Mouse (Mus musculus) kidney, adult 2 months (tissue): ENCODE measurements around the gene Slc19a1. TPM values are rescaled to one million over a fixed set of nuclear protein-coding genes. Genes with fewer than 3 reads are reported as not detected.

Experiments
- DNase-seq: peaks from one replicate; pipeline ENCODE4 v3.0.0; 2021
- H3K27ac ChIP-seq: fragments of 200-500 bp; 2 replicates; pipeline ENCODE4 v1.5.1; 2012; ENCODE audit warnings: low read depth, low read length, control low read depth, inconsistent platforms; ENCODE audit not compliant: insufficient read depth
- H3K27me3 ChIP-seq: fragments of 200-500 bp; replicated peaks from 2 replicates; pipeline ENCODE4 v1.6.1; 2012; ENCODE audit warnings: mild to moderate bottlenecking, moderate library complexity, low read length, inconsistent platforms; ENCODE audit not compliant: control insufficient read depth, insufficient read depth
- H3K36me3 ChIP-seq: fragments of 200-500 bp; 2 replicates; pipeline ENCODE4 v1.6.1; 2012; ENCODE audit warnings: mild to moderate bottlenecking, moderate library complexity, low read length, inconsistent platforms; ENCODE audit not compliant: control insufficient read depth, insufficient read depth
- H3K4me1 ChIP-seq: fragments of 200-500 bp; 2 replicates; pipeline ENCODE4 v1.6.1; 2011; ENCODE audit warnings: low read length; ENCODE audit not compliant: control insufficient read depth, insufficient read depth
- H3K4me3 ChIP-seq: fragments of 200-500 bp; 2 replicates; pipeline ENCODE4 v1.5.1; 2011; ENCODE audit warnings: mild to moderate bottlenecking, low read depth, low read length, control low read depth; ENCODE audit not compliant: insufficient read depth
- CTCF ChIP-seq: fragments of 200-500 bp; conservative IDR thresholded peaks from 2 replicates; pipeline ENCODE4 v1.5.1; 2011; ENCODE audit warnings: low read depth, mild to moderate bottlenecking, control low read depth, low read length, moderate library complexity, mixed read lengths; ENCODE audit not compliant: insufficient read depth, insufficient read length
- POLR2A ChIP-seq: fragments of 200-500 bp; IDR thresholded peaks from one replicate; pipeline ENCODE4 v1.6.1; 2011; ENCODE audit warnings: low read depth, low read length, control low read depth
- WGBS: fragments of 180-500 bp; shearing (Covaris S2); methylation state at CpG from one replicate; pipeline ENCODE4 v1.1.7; 2018; 5-methylcytosine and 5-hydroxymethylcytosine counted together
- polyA plus RNA-seq: library from polyadenylated mRNA; depleted of rRNA; stranded (reverse); fragments of >200 nt; gene quantifications from 2 replicates; pipeline ENCODE4 v1.2.3, GENCODE M21; 2012

Gene Slc19a1
- polyA plus RNA-seq, 1 experiment: 245 TPM

- TF ChIP-seq POLR2A (no peak), CTCF (no peak)
- peak; percentile 90 for DNase-seq
- Histone ChIP-seq H3K4me3 (no peak overlapping the region), H3K27me3 (no peaks in the 10 kb centered on the region), H3K36me3 (no peaks in the 10 kb centered on the region), H3K27ac (peak overlapping the region; percentile 82), H3K4me1 (peaks cover 3% of the 10 kb centered on the region; the same call in 1 of the 2 replicates)
- WGBS: 56% methylated on average over 8 of the region's 8 CpGs
Observed at GRCm38 (mm10) chr10:77078961-77079360, 46.9 kb downstream of the Slc19a1 start.

DNA sequence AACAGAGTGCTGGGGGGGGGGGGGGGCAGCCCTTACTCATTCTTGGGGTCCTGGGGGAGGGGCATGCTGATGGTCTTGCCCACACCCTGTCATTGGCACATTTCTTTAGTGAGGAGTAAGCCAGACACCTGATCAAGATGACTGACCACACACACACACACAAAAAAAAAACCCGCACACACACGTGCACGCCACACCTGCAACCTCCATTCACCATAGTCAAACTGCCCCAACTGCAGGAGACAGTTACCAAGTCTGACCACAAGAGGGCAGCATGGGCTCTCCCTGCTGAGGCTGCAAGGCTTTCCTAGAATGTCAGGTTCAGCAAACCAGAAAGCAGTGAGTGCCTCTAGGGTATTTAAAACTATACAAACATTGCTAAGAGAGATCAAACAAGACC lies 50.4 kb downstream of the Slc19a1 start:
- Histone ChIP-seq H3K36me3 (no peaks in the 10 kb centered on the region), H3K27ac (no peak overlapping the region), H3K4me1 (peaks cover 3% of the 10 kb centered on the region; the same call in 1 of the 2 replicates), H3K27me3 (no peaks in the 10 kb centered on the region), H3K4me3 (no peak overlapping the region)
- peak; percentile 88 for DNase-seq
- WGBS: 13% methylated on average over 3 of the region's 3 CpGs
- no peak for TF ChIP-seq POLR2A
- peak; percentile 98 for TF ChIP-seq CTCF

DNA sequence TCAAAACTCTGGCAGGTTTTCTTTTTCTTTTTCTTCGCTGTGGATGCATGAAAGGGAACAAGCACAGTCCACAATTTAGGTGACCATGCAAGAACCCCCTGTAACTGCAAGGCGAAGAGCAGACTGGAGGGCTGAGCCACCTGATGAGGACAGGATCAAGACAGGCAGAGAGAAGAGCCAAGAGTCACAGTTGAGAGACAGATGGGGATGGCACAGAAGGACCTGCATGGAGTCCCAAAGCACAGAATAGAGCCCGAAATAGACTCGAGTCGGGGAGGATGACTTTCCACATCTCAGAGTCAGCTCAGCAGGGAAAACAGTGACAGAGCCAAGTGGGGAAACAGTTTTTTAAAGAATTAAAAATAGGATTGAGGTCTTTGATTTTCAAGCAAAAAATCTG lies 50.9 kb downstream of the Slc19a1 start:
- 66% methylated on average over 5 of the region's 5 CpGs for WGBS
- TF ChIP-seq POLR2A (no peak), CTCF (no peak)
- Histone ChIP-seq H3K4me3 (no peak overlapping the region), H3K27ac (no peak overlapping the region), H3K36me3 (no peaks in the 10 kb centered on the region), H3K27me3 (no peaks in the 10 kb centered on the region), H3K4me1 (peaks cover 3% of the 10 kb centered on the region; the same call in 1 of the 2 replicates)
- no peak for DNase-seq

GRCm38 (mm10) chr10:77084568-77084967 lies 52.5 kb downstream of the Slc19a1 start:
- 30% methylated on average over 1 of the region's 1 CpGs for WGBS

GRCm38 (mm10) chr10:77089336-77089735 lies 57.3 kb downstream of the Slc19a1 start:
- H3K27me3 ChIP-seq: no peaks in the 10 kb centered on the region
- no peak overlapping the region for H3K27ac ChIP-seq
- peak; percentile 38 for DNase-seq
- 45% methylated on average over 8 of the region's 8 CpGs for WGBS
- no peaks in the 10 kb centered on the region for H3K36me3 ChIP-seq
- 0 out of 2 replicates have a peak, but pooled peaks cover 3% of the 10 kb centered on the region for H3K4me1 ChIP-seq
- no peak overlapping the region for H3K4me3 ChIP-seq
- TF ChIP-seq CTCF (no peak), POLR2A (no peak)

More at GRCm38 (mm10) chr10:77084568-77084967, 52.5 kb downstream of the Slc19a1 start:
- no peaks in the 10 kb centered on the region for H3K36me3 ChIP-seq
- TF ChIP-seq CTCF (no peak), POLR2A (no peak)
- no peaks in the 10 kb centered on the region for H3K27me3 ChIP-seq
- DNase-seq: no peak
- no peak overlapping the region for H3K4me3 ChIP-seq
- 0 out of 2 replicates have a peak, but pooled peaks cover 2% of the 10 kb centered on the region for H3K4me1 ChIP-seq
- H3K27ac ChIP-seq: no peak overlapping the region

- no peak for DNase-seq
- TF ChIP-seq POLR2A: no peak
- no peak for TF ChIP-seq CTCF
- no peaks in the 10 kb centered on the region for H3K36me3 ChIP-seq
- H3K4me1 ChIP-seq: 0 out of 2 replicates have a peak, but pooled peaks cover 3% of the 10 kb centered on the region
- no peak overlapping the region for H3K4me3 ChIP-seq
- H3K27me3 ChIP-seq: no peaks in the 10 kb centered on the region
- no peak overlapping the region for H3K27ac ChIP-seq
- WGBS: 76% methylated on average over 5 of the region's 5 CpGs
Observed at GRCm38 (mm10) chr10:77090063-77090462, 58.0 kb downstream of the Slc19a1 start.

DNA sequence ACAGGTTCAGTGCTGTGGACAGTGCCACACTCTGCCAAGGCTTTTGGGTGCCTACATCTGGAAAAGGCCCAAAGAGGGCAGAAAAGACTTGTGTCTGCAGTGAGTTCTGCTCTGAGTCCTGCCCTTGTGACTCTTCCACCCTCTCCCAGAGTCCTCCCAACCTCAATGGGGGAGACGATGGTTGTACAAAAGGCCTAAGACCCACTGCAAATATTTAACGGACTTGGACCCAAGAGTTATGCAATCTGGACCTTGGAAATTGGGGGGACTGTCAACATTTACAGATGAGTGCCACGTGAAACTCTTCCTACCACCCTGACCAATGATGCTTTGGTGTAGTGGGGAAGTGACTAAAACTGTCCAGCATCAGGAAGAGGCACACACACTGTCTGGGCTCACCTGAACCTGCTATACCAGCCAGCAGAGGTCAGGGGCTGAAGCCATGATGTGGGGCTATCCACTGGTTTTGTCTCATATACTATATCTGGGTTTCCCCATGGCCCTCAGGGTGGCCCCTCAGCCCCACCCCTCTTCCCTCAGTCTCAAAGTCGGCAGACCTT lies 59.6 kb downstream of the Slc19a1 start:
- Histone ChIP-seq H3K27me3 (no peaks in the 10 kb centered on the region), H3K27ac (no peak overlapping the region), H3K36me3 (no peaks in the 10 kb centered on the region), H3K4me3 (no peak overlapping the region), H3K4me1 (0 out of 2 replicates have a peak, but pooled peaks cover 3% of the 10 kb centered on the region)
- 44% methylated on average over 4 of the region's 4 CpGs for WGBS
- TF ChIP-seq CTCF (no peak; the same call in 1 of the 2 replicates), POLR2A (no peak)
- no peak for DNase-seq

DNA sequence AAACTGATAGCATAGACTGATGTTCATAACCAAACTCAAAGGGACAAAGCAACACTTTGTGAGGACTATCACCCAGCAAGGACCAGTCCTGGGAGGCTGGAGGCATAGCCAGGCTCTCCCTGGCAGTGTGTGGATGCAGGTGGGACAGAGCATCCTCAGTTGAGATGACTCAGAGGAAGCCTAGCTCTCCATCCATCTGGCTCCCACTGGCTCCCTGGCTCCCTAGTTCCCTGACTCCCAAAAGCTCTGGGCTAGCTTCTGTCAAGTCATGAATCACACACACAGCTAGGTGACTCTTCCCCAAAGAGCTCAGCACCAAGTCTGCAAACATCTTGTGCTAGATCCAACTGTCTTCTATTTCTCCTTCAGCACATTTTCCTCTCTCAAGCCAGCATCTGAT lies 61.8 kb downstream of the Slc19a1 start:
- TF ChIP-seq POLR2A: no peak
- no peak for TF ChIP-seq CTCF
- H3K4me3 ChIP-seq: no peak overlapping the region
- H3K27me3 ChIP-seq: no peaks in the 10 kb centered on the region
- no peak overlapping the region for H3K27ac ChIP-seq
- H3K4me1 ChIP-seq: peaks cover 7% of the 10 kb centered on the region; the same call in 1 of the 2 replicates
- DNase-seq: no peak
- no peaks in the 10 kb centered on the region for H3K36me3 ChIP-seq
